Mouse (Mus musculus) cerebellum, postnatal 36 days (tissue): Measurements from ENCODE around the gene Aldh3b1.
A peak's percentile ranks its signal among the peaks of the same experiment; 100 is the strongest.

Experiments
- DNase-seq, 2 experiments: peaks; one replicate each; pipeline ENCODE4 v3.0.0; 2021 to 2022; ENCODE audit warnings: mixed read lengths in 2 of 2

Aldh3b1 gene

GRCm38 (mm10) chr19:3875045-3875444, 54.6 kb downstream of the Aldh3b1 start:
- DNase-seq: no peak

GRCm38 (mm10) chr19:3872373-3872772, 57.2 kb downstream of the Aldh3b1 start:
- DNase-seq: peak; percentile 55 to 64

DNA sequence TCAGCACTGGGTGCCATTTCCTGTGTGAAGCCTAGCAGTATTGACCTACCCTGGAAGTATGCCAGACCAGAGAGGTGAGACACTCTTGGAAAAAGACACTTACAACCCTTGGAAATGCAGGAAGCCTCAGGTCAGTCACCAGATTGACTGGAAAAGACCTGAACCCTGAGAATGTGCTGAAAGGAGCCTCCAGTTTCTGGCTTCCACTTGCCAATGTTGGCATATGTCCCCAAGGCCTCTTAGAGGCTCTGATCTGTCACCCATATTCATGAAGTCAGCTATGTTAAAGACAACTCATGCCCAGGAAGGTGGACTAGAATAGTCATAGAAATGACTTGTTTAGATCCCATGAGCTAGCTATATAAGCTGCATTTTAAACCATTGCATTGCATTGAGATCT, 58.1 kb downstream of the Aldh3b1 start:
- no peak for DNase-seq

- DNase-seq: no peak
These were observed 61.3 kb downstream of the Aldh3b1 start for GRCm38 (mm10) chr19:3868290-3868689.

- DNase-seq: no peak
These were observed 64.6 kb downstream of the Aldh3b1 start for GRCm38 (mm10) chr19:3864960-3865359.
